Comparison of ENCODE assay signal across 28 mouse cellular contexts in genomic region chr7:56015837-56016236, GRCm38 (mm10). TPM values are rescaled to one million over a fixed set of nuclear protein-coding genes. Genes with fewer than 3 reads are reported as not detected.
A peak's percentile ranks its signal among the peaks of the same experiment; 100 is the strongest.
DNase-seq lines count a peak whose midpoint lies in the region; ATAC-seq and TF ChIP-seq lines count a peak whose summit lies in the region.
"Had no signal": no experiment of that assay in that cellular context is flagged by ENCODE, and none has a peak within 500 bp of the region (broad histone marks: within the 10 kb centered on the region; RNA-seq: fewer than 3 reads in every experiment).

No protein-coding gene starts in this region.

- no peaks in the 10 kb centered on the region for H3K9me3 ChIP-seq in erythroblast, embryonic 14.5 days (ENCODE audit: control insufficient read depth, low read length)
- no peaks in the 10 kb centered on the region for H3K9me3 ChIP-seq in liver, embryonic 12.5 days (replicated peaks)
- no peaks in the 10 kb centered on the region for H3K9me3 ChIP-seq in liver, postnatal 0 days (ENCODE audit: low read length)
- H3K9me3 ChIP-seq: embryonic facial prominence, embryonic 10.5 days; embryonic facial prominence, embryonic 15.5 days; limb, embryonic 13.5 days; midbrain, embryonic 13.5 days had no signal

- H3K4me1 ChIP-seq in erythroblast, embryonic 14.5 days (ENCODE audit: control insufficient read depth), result peaks cover 88% of the 10 kb centered on the region
- peaks cover 77% of the 10 kb centered on the region for H3K4me1 ChIP-seq in liver, embryonic 12.5 days
- H3K4me1 ChIP-seq in liver, postnatal 0 days (ENCODE audit: insufficient read depth), result peaks cover 17% of the 10 kb centered on the region

- H3K36me3 ChIP-seq in erythroblast, embryonic 14.5 days (ENCODE audit: control insufficient read depth), result peaks cover 50% of the 10 kb centered on the region
- peaks cover 6% of the 10 kb centered on the region; the same call in 1 of the 2 replicates for H3K36me3 ChIP-seq in liver, embryonic 12.5 days
- H3K36me3 ChIP-seq in liver, postnatal 0 days (replicated peaks; ENCODE audit: insufficient read depth, low read length), result no peaks in the 10 kb centered on the region
- H3K36me3 ChIP-seq: embryonic facial prominence, embryonic 10.5 days; embryonic facial prominence, embryonic 15.5 days; limb, embryonic 13.5 days had no signal

- 71% methylated on average over 7 of the region's 7 CpGs for WGBS in liver, embryonic 12.5 days (ENCODE audit: insufficient replicate concordance)
- 81% methylated on average over 7 of the region's 7 CpGs for WGBS in liver, postnatal 0 days (ENCODE audit: insufficient replicate concordance)

- no peak for DNase-seq in layer of hippocampus, adult 2 months (ENCODE audit: low spot score in 2 of 2)
- no peak for DNase-seq in layer of hippocampus, postnatal 14 days (ENCODE audit: low spot score in 2 of 2)
- DNase-seq in liver, postnatal 0 days, result no peak
- no peak for DNase-seq in urinary bladder, postnatal 36 days (ENCODE audit: low spot score in 2 of 2)
- DNase-seq in testis, postnatal 14 days (ENCODE audit: low spot score), result no peak
- DNase-seq: adrenal gland, postnatal 14 days; cerebellum, adult 18-20 months; cerebellum, postnatal 14 days; heart, adult 2 months; kidney, postnatal 14 days; lung, adult 2 months; lung, postnatal 10 days; retina, postnatal 1 day; right cerebral cortex, postnatal 14 days; thymus, adult 18-20 months; thymus, postnatal 36 days had no signal

- no peaks in the 10 kb centered on the region for H3K27me3 ChIP-seq in erythroblast, embryonic 14.5 days (ENCODE audit: control insufficient read depth)
- no peaks in the 10 kb centered on the region for H3K27me3 ChIP-seq in liver, embryonic 12.5 days (replicated peaks)
- H3K27me3 ChIP-seq in liver, postnatal 0 days (ENCODE audit: insufficient read depth, low read length), result no peaks in the 10 kb centered on the region
- H3K27me3 ChIP-seq: embryonic facial prominence, embryonic 15.5 days; limb, embryonic 13.5 days; midbrain, embryonic 13.5 days had no signal

- H3K4me2 ChIP-seq in liver, embryonic 12.5 days, result peak overlapping the region; percentile 91
- peak overlapping the region; percentile 54 for H3K4me2 ChIP-seq in liver, postnatal 0 days (ENCODE audit: low read depth, low read length)
- H3K4me2 ChIP-seq: embryonic facial prominence, embryonic 15.5 days; hindbrain, embryonic 14.5 days; limb, embryonic 13.5 days; midbrain, embryonic 13.5 days had no signal

- no peak for TF ChIP-seq EP300 in liver, postnatal 0 days (IDR thresholded peaks at IDR 0.05; ENCODE audit: low read depth)

- TF ChIP-seq CTCF in layer of hippocampus, adult 2 months (conservative IDR thresholded peaks at IDR 0.05), result no peak
- no peak for TF ChIP-seq CTCF in liver, postnatal 0 days (IDR thresholded peaks at IDR 0.05; ENCODE audit: low read depth)

- peak overlapping the region; percentile 64 for H3K9ac ChIP-seq in liver, embryonic 12.5 days
- H3K9ac ChIP-seq in liver, postnatal 0 days (replicated peaks), result 0 out of 2 replicates have a peak overlapping the region, but pooled peaks have one; percentile 9
- H3K9ac ChIP-seq: embryonic facial prominence, embryonic 15.5 days; hindbrain, embryonic 14.5 days; limb, embryonic 13.5 days; midbrain, embryonic 13.5 days had no signal

- H3K4me3 ChIP-seq in erythroblast, embryonic 14.5 days (replicated peaks), result peak overlapping the region; percentile 90
- no peak overlapping the region for H3K4me3 ChIP-seq in layer of hippocampus, adult 2 months
- peak overlapping the region; percentile 29 for H3K4me3 ChIP-seq in liver, embryonic 12.5 days
- H3K4me3 ChIP-seq in liver, postnatal 0 days (ENCODE audit: low read depth, low read length), result no peak overlapping the region
- H3K4me3 ChIP-seq: embryonic facial prominence, embryonic 10.5 days; embryonic facial prominence, embryonic 15.5 days; heart, adult 2 months; limb, embryonic 13.5 days; midbrain, embryonic 13.5 days had no signal

- peak overlapping the region; percentile 18; the same call in 1 of the 2 replicates for H3K27ac ChIP-seq in layer of hippocampus, adult 2 months
- peak overlapping the region; percentile 99 for H3K27ac ChIP-seq in liver, embryonic 12.5 days
- H3K27ac ChIP-seq in liver, postnatal 0 days (ENCODE audit: low read depth), result peak overlapping the region; percentile 95
- H3K27ac ChIP-seq: embryonic facial prominence, embryonic 10.5 days; embryonic facial prominence, embryonic 15.5 days; heart, adult 2 months; hindbrain, embryonic 14.5 days; limb, embryonic 13.5 days; macrophage; midbrain, embryonic 13.5 days had no signal

- ATAC-seq in erythroblast, adult 5-6 weeks (replicated peaks; ENCODE audit: low FRiP score, poor library complexity, severe bottlenecking), result no peak
- no peak for ATAC-seq in liver, embryonic 12.5 days
- ATAC-seq in liver, postnatal 0 days, result no peak
- ATAC-seq: forebrain, embryonic 16.5 days; intestine, postnatal 0 days; midbrain, embryonic 13.5 days had no signal

RNA-seq across cellular contexts. Expression of gene Nipa1, which starts 3.9 kb away (rescaled TPM):
- polyA plus RNA-seq in erythroblast, embryonic 14.5 days (2012), result 0.98 and 1.2 TPM in 2 replicates
- total RNA-seq in erythroblast, adult 5-6 weeks (2015; ENCODE audit: low replicate concordance), result 10.9 and 13.3 TPM in 2 replicates
- 21.0 and 26.6 TPM in 2 replicates for total RNA-seq in erythroblast, adult 5-6 weeks (2017; ENCODE audit: low replicate concordance)
- total RNA-seq in layer of hippocampus, adult 2 months (2021), result 10 to 100 TPM; 56.6 to 59.1 TPM
- total RNA-seq in layer of hippocampus, postnatal 14 days (2021), result 10 to 100 TPM; 69.3 to 72.7 TPM
- 17.7 and 20.6 TPM in 2 replicates for polyA plus RNA-seq in liver, embryonic 12.5 days (2016; fragmentation: Nextera tagmentation; extraction: Ambion mirVana)
- polyA plus RNA-seq in liver, postnatal 0 days (2015; fragmentation: Nextera tagmentation; extraction: Ambion mirVana), result 3.8 and 4.5 TPM in 2 replicates
- total RNA-seq: monocyte, adult 5-6 weeks had no signal

RNA-seq across cellular contexts. Expression of gene Herc2, which starts 34.2 kb away (rescaled TPM):
- polyA plus RNA-seq in erythroblast, embryonic 14.5 days (2012), result 0.51 and 0.77 TPM in 2 replicates
- 37.7 and 81.3 TPM in 2 replicates for total RNA-seq in erythroblast, adult 5-6 weeks (2015; ENCODE audit: low replicate concordance)
- 75.0 and 151 TPM in 2 replicates for total RNA-seq in erythroblast, adult 5-6 weeks (2017; ENCODE audit: low replicate concordance)
- 100 to 1,000 TPM; 136 to 146 TPM for total RNA-seq in layer of hippocampus, adult 2 months (2021)
- 100 to 1,000 TPM; 139 to 154 TPM for total RNA-seq in layer of hippocampus, postnatal 14 days (2021)
- 16.8 and 21.4 TPM in 2 replicates for polyA plus RNA-seq in liver, embryonic 12.5 days (2016; fragmentation: Nextera tagmentation; extraction: Ambion mirVana)
- polyA plus RNA-seq in liver, postnatal 0 days (2015; fragmentation: Nextera tagmentation; extraction: Ambion mirVana), result 7.1 and 8.8 TPM in 2 replicates

RNA-seq across cellular contexts. Expression of gene Nipa2, which starts 53.6 kb away (rescaled TPM):
- 0.71 and 0.87 TPM in 2 replicates for polyA plus RNA-seq in erythroblast, embryonic 14.5 days (2012)
- total RNA-seq in erythroblast, adult 5-6 weeks (2015; ENCODE audit: low replicate concordance), result 27.9 and 35.1 TPM in 2 replicates
- total RNA-seq in erythroblast, adult 5-6 weeks (2017; ENCODE audit: low replicate concordance), result 22.0 and 30.4 TPM in 2 replicates
- 10 to 100 TPM; 44.3 to 49.9 TPM for total RNA-seq in layer of hippocampus, adult 2 months (2021)
- 10 to 100 TPM; 63.0 to 63.3 TPM for total RNA-seq in layer of hippocampus, postnatal 14 days (2021)
- polyA plus RNA-seq in liver, embryonic 12.5 days (2016; fragmentation: Nextera tagmentation; extraction: Ambion mirVana), result 34.9 and 37.5 TPM in 2 replicates
- polyA plus RNA-seq in liver, postnatal 0 days (2015; fragmentation: Nextera tagmentation; extraction: Ambion mirVana), result 22.7 and 23.9 TPM in 2 replicates

Comparison
In these comparisons a context has a peak if more than half of its experiments do, and no peak if none do; other contexts are left out.
1. H3K4me3 ChIP-seq: peak in erythroblast, embryonic 14.5 days (single experiment) and liver, embryonic 12.5 days (single experiment); none in layer of hippocampus, adult 2 months (single experiment) and liver, postnatal 0 days (single experiment).
2. H3K27ac ChIP-seq: peak in every context shown above with its lines; median percentile 99 in liver, embryonic 12.5 days; 95 in liver, postnatal 0 days; 18 in layer of hippocampus, adult 2 months.